Mouse (Mus musculus) thymus, adult 2 months (tissue): ENCODE results near the gene Ager.

Experiments used
- CTCF ChIP-seq: fragments of 200-500 bp; IDR thresholded peaks from 2 replicates; pipeline ENCODE4 v1.5.1; 2012; ENCODE audit warnings: mild to moderate bottlenecking, control low read depth, low read length, moderate library complexity, borderline replicate concordance; ENCODE audit not compliant: control insufficient read depth, poor library complexity, insufficient read depth; ENCODE audit errors: extremely low read depth
- POLR2A ChIP-seq: fragments of 200-500 bp; IDR thresholded peaks from 2 replicates; pipeline ENCODE4 v1.6.1; 2012; ENCODE audit warnings: mild to moderate bottlenecking, low read length, control low read depth, moderate library complexity; ENCODE audit not compliant: control insufficient read depth, poor library complexity, insufficient read depth; ENCODE audit errors: extremely low read depth

- TF ChIP-seq POLR2A: no peak
- TF ChIP-seq CTCF: no peak
These were observed 27.3 kb downstream of the Ager start for GRCm38 (mm10) chr17:34624981-34625380.
